Mouse (Mus musculus): ENCODE measurements at regions not wholly inside any gene's neighbourhood (a gene's known extent, or its start where the extent isn't known, plus 50 kb on each side); places are given as distances from the start of the nearest gene placed in this dataset.

- DNase-seq (ENCODE audit: low read depth in 1 of 2, low spot score in 2 of 2), result no peak
- no peaks in the 10 kb centered on the region for H3K27me3 ChIP-seq (ENCODE audit: control insufficient read depth, insufficient read depth, low read length)
- no peaks in the 10 kb centered on the region for H3K4me1 ChIP-seq (ENCODE audit: control insufficient read depth, insufficient read depth, insufficient read length)
- no peak overlapping the region for H3K4me3 ChIP-seq (ENCODE audit: extremely low read depth, insufficient read depth, insufficient read length)
- H3K27ac ChIP-seq (ENCODE audit: insufficient read depth, low read length), result no peak overlapping the region
- H3K36me3 ChIP-seq (ENCODE audit: control insufficient read depth, insufficient read depth, low read length), result no peaks in the 10 kb centered on the region
- WGBS, result 86% methylated on average over 9 of the region's 9 CpGs
- no peak for TF ChIP-seq CTCF (IDR thresholded peaks at IDR 0.05; ENCODE audit: extremely low read depth, insufficient read depth, insufficient read length, insufficient replicate concordance)
- no peak for TF ChIP-seq POLR2A (IDR thresholded peaks at IDR 0.05; ENCODE audit: low read depth, low read length)
Measured at GRCm38 (mm10) chr13:51227836-51228235, 57.0 kb downstream of the Nxnl2 start.

- no peak overlapping the region for H3K27ac ChIP-seq (ENCODE audit: insufficient read depth, low read length)
- no peak overlapping the region for H3K4me3 ChIP-seq (ENCODE audit: extremely low read depth, insufficient read depth, insufficient read length)
- no peak for DNase-seq (ENCODE audit: low read depth in 1 of 2, low spot score in 2 of 2)
- H3K4me1 ChIP-seq (ENCODE audit: control insufficient read depth, insufficient read depth, insufficient read length), result no peaks in the 10 kb centered on the region
- 91% methylated on average over 30 of the region's 30 CpGs for WGBS
- H3K27me3 ChIP-seq (ENCODE audit: control insufficient read depth, insufficient read depth, low read length), result no peaks in the 10 kb centered on the region
- TF ChIP-seq CTCF (IDR thresholded peaks at IDR 0.05; ENCODE audit: extremely low read depth, insufficient read depth, insufficient read length, insufficient replicate concordance), result no peak
- no peak for TF ChIP-seq POLR2A (IDR thresholded peaks at IDR 0.05; ENCODE audit: low read depth, low read length)
- no peaks in the 10 kb centered on the region for H3K36me3 ChIP-seq (ENCODE audit: control insufficient read depth, insufficient read depth, low read length)
Measured at GRCm38 (mm10) chr13:51228862-51229770, 58.3 kb downstream of the Nxnl2 start.

DNA sequence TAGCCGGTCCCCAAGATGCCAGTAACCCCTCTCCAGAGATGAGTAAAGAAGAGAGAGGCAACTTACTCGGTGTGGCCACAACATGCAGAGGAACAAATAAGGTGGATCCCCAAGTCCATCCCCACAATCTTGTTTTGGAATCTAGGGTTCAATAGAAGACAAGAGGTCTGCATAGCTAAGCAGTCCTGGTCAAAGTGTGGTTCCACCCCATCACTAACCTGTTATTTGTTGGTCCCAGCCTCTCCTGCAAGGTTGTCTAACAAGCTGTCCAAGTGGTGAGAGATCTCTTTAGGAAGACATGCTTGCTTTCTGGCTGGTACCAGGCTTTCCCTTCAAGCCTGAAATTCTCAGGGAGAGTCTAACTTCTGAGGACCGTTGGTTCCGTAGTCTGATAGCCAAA, 59.0 kb downstream of the Nxnl2 start:
- H3K4me3 ChIP-seq (ENCODE audit: extremely low read depth, insufficient read depth, insufficient read length), result no peak overlapping the region
- no peak for TF ChIP-seq CTCF (IDR thresholded peaks at IDR 0.05; ENCODE audit: extremely low read depth, insufficient read depth, insufficient read length, insufficient replicate concordance)
- no peak for TF ChIP-seq POLR2A (IDR thresholded peaks at IDR 0.05; ENCODE audit: low read depth, low read length)
- H3K27me3 ChIP-seq (ENCODE audit: control insufficient read depth, insufficient read depth, low read length), result no peaks in the 10 kb centered on the region
- H3K4me1 ChIP-seq (ENCODE audit: control insufficient read depth, insufficient read depth, insufficient read length), result no peaks in the 10 kb centered on the region
- H3K36me3 ChIP-seq (ENCODE audit: control insufficient read depth, insufficient read depth, low read length), result no peaks in the 10 kb centered on the region
- 92% methylated on average over 4 of the region's 4 CpGs for WGBS
- DNase-seq (ENCODE audit: low read depth in 1 of 2, low spot score in 2 of 2), result no peak
- H3K27ac ChIP-seq (ENCODE audit: insufficient read depth, low read length), result no peak overlapping the region

DNA sequence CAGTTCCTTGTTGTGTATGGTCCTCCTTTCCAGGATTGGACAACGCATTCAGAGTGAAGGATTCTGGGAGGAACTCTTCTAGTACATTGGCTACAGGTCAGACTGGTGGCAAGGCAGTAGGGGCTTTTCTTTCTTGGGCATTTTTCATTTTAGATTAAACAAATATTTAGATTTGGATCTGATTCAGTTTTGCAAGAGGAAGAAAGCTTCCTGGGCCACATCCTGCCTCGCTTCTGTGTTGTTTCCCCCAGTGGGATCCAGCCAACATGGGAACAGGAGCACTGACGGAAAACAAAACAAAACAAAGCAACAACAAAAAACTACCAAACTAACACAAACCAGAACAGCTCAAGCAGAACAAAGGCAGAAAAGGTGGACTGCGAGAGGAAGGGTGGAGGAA, 60.8 kb downstream of the Nxnl2 start:
- WGBS, result 68% methylated on average over 4 of the region's 4 CpGs
- Histone ChIP-seq H3K4me1 (ENCODE audit: control insufficient read depth, insufficient read depth, insufficient read length) (no peaks in the 10 kb centered on the region), H3K4me3 (ENCODE audit: extremely low read depth, insufficient read depth, insufficient read length) (no peak overlapping the region), H3K27ac (ENCODE audit: insufficient read depth, low read length) (no peak overlapping the region), H3K36me3 (ENCODE audit: control insufficient read depth, insufficient read depth, low read length) (no peaks in the 10 kb centered on the region), H3K27me3 (ENCODE audit: control insufficient read depth, insufficient read depth, low read length) (no peaks in the 10 kb centered on the region)
- TF ChIP-seq CTCF (IDR thresholded peaks at IDR 0.05; ENCODE audit: extremely low read depth, insufficient read depth, insufficient read length, insufficient replicate concordance) (no peak), POLR2A (IDR thresholded peaks at IDR 0.05; ENCODE audit: low read depth, low read length) (no peak)
- DNase-seq (ENCODE audit: low read depth in 1 of 2, low spot score in 2 of 2), result no peak

GRCm38 (mm10) chr13:51247378-51247777, 76.6 kb downstream of the Nxnl2 start:
- Histone ChIP-seq H3K4me1 (ENCODE audit: control insufficient read depth, insufficient read depth, insufficient read length) (no peaks in the 10 kb centered on the region), H3K27ac (ENCODE audit: insufficient read depth, low read length) (no peak overlapping the region), H3K36me3 (ENCODE audit: control insufficient read depth, insufficient read depth, low read length) (no peaks in the 10 kb centered on the region), H3K4me3 (ENCODE audit: extremely low read depth, insufficient read depth, insufficient read length) (no peak overlapping the region), H3K27me3 (ENCODE audit: control insufficient read depth, insufficient read depth, low read length) (no peaks in the 10 kb centered on the region)
- WGBS, result 43% methylated on average over 3 of the region's 3 CpGs
- no peak for DNase-seq (ENCODE audit: low read depth in 1 of 2, low spot score in 2 of 2)
- no peak for TF ChIP-seq CTCF (IDR thresholded peaks at IDR 0.05; ENCODE audit: extremely low read depth, insufficient read depth, insufficient read length, insufficient replicate concordance)
- no peak for TF ChIP-seq POLR2A (IDR thresholded peaks at IDR 0.05; ENCODE audit: low read depth, low read length)

- no peak for TF ChIP-seq POLR2A (IDR thresholded peaks at IDR 0.05; ENCODE audit: low read depth, low read length)
- TF ChIP-seq CTCF (IDR thresholded peaks at IDR 0.05; ENCODE audit: extremely low read depth, insufficient read depth, insufficient read length, insufficient replicate concordance), result no peak
- H3K4me3 ChIP-seq (ENCODE audit: extremely low read depth, insufficient read depth, insufficient read length), result no peak overlapping the region
- no peaks in the 10 kb centered on the region for H3K27me3 ChIP-seq (ENCODE audit: control insufficient read depth, insufficient read depth, low read length)
- no peaks in the 10 kb centered on the region for H3K4me1 ChIP-seq (ENCODE audit: control insufficient read depth, insufficient read depth, insufficient read length)
- H3K27ac ChIP-seq (ENCODE audit: insufficient read depth, low read length), result no peak overlapping the region
- DNase-seq (ENCODE audit: low read depth in 1 of 2, low spot score in 2 of 2), result no peak
- 83% methylated on average over 1 of the region's 1 CpGs for WGBS
- H3K36me3 ChIP-seq (ENCODE audit: control insufficient read depth, insufficient read depth, low read length), result no peaks in the 10 kb centered on the region
Measured at GRCm38 (mm10) chr13:51253371-51253770, 82.5 kb downstream of the Nxnl2 start.

- TF ChIP-seq CTCF (IDR thresholded peaks at IDR 0.05; ENCODE audit: extremely low read depth, insufficient read depth, insufficient read length, insufficient replicate concordance) (no peak), POLR2A (IDR thresholded peaks at IDR 0.05; ENCODE audit: low read depth, low read length) (no peak)
- no peaks in the 10 kb centered on the region for H3K27me3 ChIP-seq (ENCODE audit: control insufficient read depth, insufficient read depth, low read length)
- 95% methylated on average over 5 of the region's 5 CpGs for WGBS
Measured at GRCm38 (mm10) chr13:51255688-51256087, 84.9 kb downstream of the Nxnl2 start.

More at GRCm38 (mm10) chr13:51255688-51256087, 84.9 kb downstream of the Nxnl2 start:
- H3K4me3 ChIP-seq (ENCODE audit: extremely low read depth, insufficient read depth, insufficient read length), result no peak overlapping the region
- H3K4me1 ChIP-seq (ENCODE audit: control insufficient read depth, insufficient read depth, insufficient read length), result no peaks in the 10 kb centered on the region
- H3K27ac ChIP-seq (ENCODE audit: insufficient read depth, low read length), result no peak overlapping the region
- H3K36me3 ChIP-seq (ENCODE audit: control insufficient read depth, insufficient read depth, low read length), result no peaks in the 10 kb centered on the region
- no peak for DNase-seq (ENCODE audit: low read depth in 1 of 2, low spot score in 2 of 2)
